Mouse (Mus musculus) heart, embryonic 12.5 days (tissue): ENCODE measurements around the gene Krtap5-3. TPM values are rescaled to one million over a fixed set of nuclear protein-coding genes. Genes with fewer than 3 reads are reported as not detected.
"Not testable (repeated sequence)": the region's sequence is repeated elsewhere in the genome, so short reads cannot be mapped to it uniquely, and the experiment has no call there.

Experiments used
- ATAC-seq: fragments of 200-750 bp; cut with Nextera tagmentation; 2 replicates; pipeline ENCODE4 v1.8.0; 2017; ENCODE audit warnings: moderate TSS enrichment, moderate library complexity; ENCODE audit not compliant: insufficient number of reproducible peaks, low FRiP score
- H3K27ac ChIP-seq: fragments of 300-500 bp; sonication (generic); 2 replicates; pipeline ENCODE4 v1.5.1; 2016; ENCODE audit warnings: mild to moderate bottlenecking, moderate library complexity; ENCODE audit not compliant: poor library complexity, severe bottlenecking
- H3K27me3 ChIP-seq: fragments of 300-500 bp; sonication (generic); replicated peaks from 2 replicates; pipeline ENCODE4 v1.6.1; 2016; ENCODE audit warnings: mild to moderate bottlenecking, moderate library complexity
- H3K36me3 ChIP-seq: fragments of 300-500 bp; sonication (generic); 2 replicates; pipeline ENCODE4 v1.6.1; 2016; ENCODE audit warnings: mild to moderate bottlenecking, moderate library complexity
- H3K4me1 ChIP-seq: fragments of 300-500 bp; sonication (generic); replicated peaks from 2 replicates; pipeline ENCODE4 v1.6.1; 2016; ENCODE audit warnings: mild to moderate bottlenecking
- H3K4me2 ChIP-seq: fragments of 300-500 bp; sonication (generic); 2 replicates; pipeline ENCODE4 v1.6.1; 2016; ENCODE audit warnings: mild to moderate bottlenecking, moderate library complexity
- H3K4me3 ChIP-seq: fragments of 300-500 bp; sonication (generic); 2 replicates; pipeline ENCODE4 v1.5.1; 2016; ENCODE audit warnings: mild to moderate bottlenecking
- H3K9ac ChIP-seq: fragments of 300-500 bp; sonication (generic); 2 replicates; pipeline ENCODE4 v1.6.1; 2016; ENCODE audit warnings: mild to moderate bottlenecking, moderate library complexity
- H3K9me3 ChIP-seq: fragments of 300-500 bp; sonication (generic); replicated peaks from 2 replicates; pipeline ENCODE4 v1.6.1; 2016; ENCODE audit warnings: mild to moderate bottlenecking, moderate library complexity
- WGBS: fragments of 180-500 bp; shearing (Covaris S2); methylation state at CpG from one replicate; pipeline ENCODE4 v1.1.7; 2016; 5-methylcytosine and 5-hydroxymethylcytosine counted together
- polyA plus RNA-seq: library from polyadenylated mRNA; unstranded; fragments of >200 nt; fragmentation: Nextera tagmentation; extraction: Ambion mirVana; gene quantifications from 2 replicates; pipeline ENCODE4 v1.2.1, GENCODE M21; 2016

The Krtap5-3 gene
- polyA plus RNA-seq, 1 experiment from 2014 or later, result not detected

- H3K4me3 ChIP-seq, result no peak overlapping the region
- no peak overlapping the region for H3K9ac ChIP-seq
- H3K27ac ChIP-seq, result no peak overlapping the region
- H3K4me1 ChIP-seq, result no peaks in the 10 kb centered on the region
- H3K27me3 ChIP-seq, result 0 out of 2 replicates have a peak, but pooled peaks cover 4% of the 10 kb centered on the region
- WGBS, result 63% methylated on average over 2 of the region's 2 CpGs
- ATAC-seq, result no peak
- no peak overlapping the region for H3K4me2 ChIP-seq
- no peaks in the 10 kb centered on the region for H3K36me3 ChIP-seq
- 0 out of 2 replicates have a peak, but pooled peaks cover 7% of the 10 kb centered on the region for H3K9me3 ChIP-seq
Measured at GRCm38 (mm10) chr7:142198748-142199147, 2.4 kb upstream of the Krtap5-3 start.

GRCm38 (mm10) chr7:142205488-142205887 lies 4.3 kb downstream of the Krtap5-3 start:
- Histone ChIP-seq H3K4me2 (no peak overlapping the region), H3K27me3 (0 out of 2 replicates have a peak, but pooled peaks cover 6% of the 10 kb centered on the region), H3K36me3 (no peaks in the 10 kb centered on the region), H3K27ac (no peak overlapping the region), H3K4me1 (no peaks in the 10 kb centered on the region), H3K9me3 (no peaks in the 10 kb centered on the region), H3K9ac (no peak overlapping the region), H3K4me3 (no peak overlapping the region)
- no peak for ATAC-seq

- not testable (repeated sequence) for H3K4me3 ChIP-seq, H3K4me2 ChIP-seq, H3K9ac ChIP-seq, H3K27ac ChIP-seq, H3K36me3 ChIP-seq, H3K4me1 ChIP-seq, H3K27me3 ChIP-seq, ATAC-seq, H3K9me3 ChIP-seq
- WGBS, result 77% methylated on average over 5 of the region's 5 CpGs
Measured at GRCm38 (mm10) chr7:142206891-142207290, 5.7 kb downstream of the Krtap5-3 start.

- 63% methylated on average over 1 of the region's 1 CpGs for WGBS
- no peak for ATAC-seq
- no peaks in the 10 kb centered on the region for H3K4me1 ChIP-seq
- H3K9me3 ChIP-seq, result no peaks in the 10 kb centered on the region; the same call in 1 of the 2 replicates
- no peak within 1 kb of the TSS for H3K4me3 ChIP-seq
- no peak within 1 kb of the TSS for H3K9ac ChIP-seq
- no peaks in the 10 kb centered on the region for H3K36me3 ChIP-seq
- H3K4me2 ChIP-seq, result no peak within 1 kb of the TSS
- H3K27me3 ChIP-seq, result peaks cover 13% of the 10 kb centered on the region; the same call in 1 of the 2 replicates
- H3K27ac ChIP-seq, result no peak within 1 kb of the TSS
Measured at GRCm38 (mm10) chr7:142211559-142211958, 10.4 kb downstream of the Krtap5-3 start, which contains the start of gene Gm7579. TSS of gene Gm7579 (plus strand) at chr7:142211859.

GRCm38 (mm10) chr7:142212136-142212535 lies 11.0 kb downstream of the Krtap5-3 start:
- H3K9ac ChIP-seq, H3K9me3 ChIP-seq, H3K36me3 ChIP-seq, H3K4me2 ChIP-seq, ATAC-seq, H3K4me1 ChIP-seq, H3K4me3 ChIP-seq, H3K27ac ChIP-seq: not testable (repeated sequence)
- WGBS, result 64% methylated on average over 1 of the region's 1 CpGs
- H3K27me3 ChIP-seq, result peaks cover 13% of the 10 kb centered on the region; the same call in 1 of the 2 replicates

GRCm38 (mm10) chr7:142224518-142224917 lies 23.4 kb downstream of the Krtap5-3 start:
- H3K4me3 ChIP-seq, result no peak overlapping the region
- H3K4me2 ChIP-seq, result no peak overlapping the region
- H3K4me1 ChIP-seq, result peaks cover 5% of the 10 kb centered on the region; the same call in 1 of the 2 replicates
- ATAC-seq, result no peak
- no peak overlapping the region for H3K9ac ChIP-seq
- no peaks in the 10 kb centered on the region for H3K27me3 ChIP-seq
- 21% methylated on average over 2 of the region's 2 CpGs for WGBS
- H3K9me3 ChIP-seq, result no peaks in the 10 kb centered on the region
- no peak overlapping the region for H3K27ac ChIP-seq
- H3K36me3 ChIP-seq, result no peaks in the 10 kb centered on the region

- H3K9me3 ChIP-seq, H3K36me3 ChIP-seq, H3K27me3 ChIP-seq, ATAC-seq, H3K4me2 ChIP-seq, H3K4me3 ChIP-seq, H3K4me1 ChIP-seq, H3K27ac ChIP-seq, H3K9ac ChIP-seq: not testable (repeated sequence)
- WGBS, result 47% methylated on average over 3 of the region's 3 CpGs
Measured at GRCm38 (mm10) chr7:142229871-142230270, 28.7 kb downstream of the Krtap5-3 start, which contains the start of gene Krtap5-5. TSS of gene Krtap5-5 (minus strand) at chr7:142229971.

- Histone ChIP-seq H3K9ac (no peak overlapping the region), H3K9me3 (0 out of 2 replicates have a peak, but pooled peaks cover 10% of the 10 kb centered on the region), H3K36me3 (no peaks in the 10 kb centered on the region), H3K27me3 (no peaks in the 10 kb centered on the region), H3K27ac (no peak overlapping the region), H3K4me2 (no peak overlapping the region), H3K4me1 (no peaks in the 10 kb centered on the region), H3K4me3 (no peak overlapping the region)
- no peak for ATAC-seq
- 38% methylated on average over 1 of the region's 1 CpGs for WGBS
Measured at GRCm38 (mm10) chr7:142231540-142231939, 30.4 kb downstream of the Krtap5-3 start.

- H3K9me3 ChIP-seq, result peaks cover 12% of the 10 kb centered on the region; the same call in 1 of the 2 replicates
- H3K4me3 ChIP-seq, result no peak within 1 kb of the TSS
- no peak within 1 kb of the TSS for H3K27ac ChIP-seq
- 17% methylated on average over 2 of the region's 2 CpGs for WGBS
- no peak within 1 kb of the TSS for H3K9ac ChIP-seq
- ATAC-seq, result no peak
- H3K27me3 ChIP-seq, result no peaks in the 10 kb centered on the region
- H3K4me2 ChIP-seq, result no peak within 1 kb of the TSS
- H3K4me1 ChIP-seq, result no peaks in the 10 kb centered on the region
- H3K36me3 ChIP-seq, result no peaks in the 10 kb centered on the region
Measured at GRCm38 (mm10) chr7:142240978-142241377, 39.8 kb downstream of the Krtap5-3 start, which contains the start of gene Gm40460. TSS of gene Gm40460 (minus strand) at chr7:142241078.

GRCm38 (mm10) chr7:142249824-142250223 lies 48.7 kb downstream of the Krtap5-3 start:
- Histone ChIP-seq H3K4me2 (no peak overlapping the region), H3K4me1 (no peaks in the 10 kb centered on the region), H3K27me3 (peaks cover 21% of the 10 kb centered on the region), H3K4me3 (no peak overlapping the region), H3K36me3 (no peaks in the 10 kb centered on the region), H3K9me3 (no peaks in the 10 kb centered on the region), H3K9ac (no peak overlapping the region), H3K27ac (no peak overlapping the region)
- 2% methylated on average over 1 of the region's 1 CpGs for WGBS
- ATAC-seq, result no peak
